Mouse (Mus musculus) testis, adult 2 months (tissue): ENCODE results near the gene Spcs2.

Source experiments
- CTCF ChIP-seq: fragments of 200-500 bp; IDR thresholded peaks from 2 replicates; pipeline ENCODE4 v1.5.1; 2012; ENCODE audit warnings: low read depth, mild to moderate bottlenecking, inconsistent platforms, low read length, moderate library complexity; ENCODE audit not compliant: control insufficient read depth, insufficient read depth, insufficient replicate concordance
- POLR2A ChIP-seq: fragments of 200-500 bp; IDR thresholded peaks from 2 replicates; pipeline ENCODE4 v1.6.1; 2012; ENCODE audit warnings: low read depth, mild to moderate bottlenecking, inconsistent platforms, low read length, moderate library complexity; ENCODE audit not compliant: control insufficient read depth

- TF ChIP-seq CTCF = no peak
- no peak for TF ChIP-seq POLR2A
These were observed 38.4 kb downstream of the Spcs2 start for GRCm38 (mm10) chr7:99824649-99825483.
